Mouse (Mus musculus) thymus, postnatal 36 days (tissue): ENCODE measurements at regions not wholly inside any gene's neighbourhood (a gene's known extent, or its start where the extent isn't known, plus 50 kb on each side); places are given as distances from the start of the nearest gene placed in this dataset.

Experiments
- DNase-seq, 2 experiments: peaks; one replicate each; pipeline ENCODE4 v3.0.0; 2022; ENCODE audit warnings: mixed read lengths in 2 of 2

DNA sequence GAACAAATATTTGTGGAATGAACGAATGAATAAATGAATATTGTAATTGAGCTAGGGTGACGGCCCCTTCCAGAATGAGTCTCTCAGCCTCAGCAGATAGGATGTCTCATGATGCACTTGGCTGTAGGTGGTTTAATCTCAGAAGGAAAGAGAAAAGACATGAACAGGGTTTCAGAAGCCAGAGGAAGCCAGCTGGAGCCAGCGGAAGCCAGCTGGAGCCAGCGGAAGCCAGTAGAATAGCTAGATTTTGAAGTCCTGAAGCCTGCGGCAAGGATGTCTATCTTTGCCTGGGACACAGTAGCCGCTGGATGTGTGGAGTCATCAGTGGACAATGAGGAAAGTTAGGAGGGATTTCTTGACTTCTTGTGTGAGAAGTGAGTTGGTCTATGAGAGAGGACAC lies 188.3 kb upstream of the Ppp2r3a start:
- DNase-seq, result no peak

DNA sequence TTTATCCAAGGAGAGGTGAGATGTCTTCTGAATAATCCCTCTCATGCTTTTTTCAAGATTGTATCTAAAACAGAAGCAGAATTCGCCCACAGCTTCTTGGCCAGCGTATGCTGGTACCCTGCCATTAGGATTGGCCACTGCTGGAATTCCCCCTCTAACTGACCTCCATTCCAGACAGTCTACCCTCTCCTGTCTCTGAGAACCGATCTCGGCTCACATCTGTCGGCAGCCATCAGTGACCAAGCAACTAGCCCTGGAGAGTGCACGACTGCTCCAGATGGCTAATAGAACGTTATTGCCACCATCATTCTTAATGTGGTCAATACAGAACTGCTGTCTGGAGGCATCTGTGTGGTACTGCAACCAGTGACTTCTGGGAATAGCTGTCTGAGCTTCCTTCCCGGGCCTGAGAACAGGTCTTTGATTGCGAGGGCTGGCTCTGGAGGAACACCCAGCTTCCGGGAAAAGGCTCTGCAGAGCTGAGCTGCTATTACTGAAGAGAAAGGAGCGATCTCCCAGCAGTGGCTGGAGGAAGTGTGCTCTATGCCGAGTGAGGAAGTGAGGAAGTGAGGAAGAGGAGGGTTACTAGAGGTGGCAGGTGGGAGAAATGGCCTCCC lies 187.1 kb upstream of the Ppp2r3a start:
- DNase-seq, result no peak

DNA sequence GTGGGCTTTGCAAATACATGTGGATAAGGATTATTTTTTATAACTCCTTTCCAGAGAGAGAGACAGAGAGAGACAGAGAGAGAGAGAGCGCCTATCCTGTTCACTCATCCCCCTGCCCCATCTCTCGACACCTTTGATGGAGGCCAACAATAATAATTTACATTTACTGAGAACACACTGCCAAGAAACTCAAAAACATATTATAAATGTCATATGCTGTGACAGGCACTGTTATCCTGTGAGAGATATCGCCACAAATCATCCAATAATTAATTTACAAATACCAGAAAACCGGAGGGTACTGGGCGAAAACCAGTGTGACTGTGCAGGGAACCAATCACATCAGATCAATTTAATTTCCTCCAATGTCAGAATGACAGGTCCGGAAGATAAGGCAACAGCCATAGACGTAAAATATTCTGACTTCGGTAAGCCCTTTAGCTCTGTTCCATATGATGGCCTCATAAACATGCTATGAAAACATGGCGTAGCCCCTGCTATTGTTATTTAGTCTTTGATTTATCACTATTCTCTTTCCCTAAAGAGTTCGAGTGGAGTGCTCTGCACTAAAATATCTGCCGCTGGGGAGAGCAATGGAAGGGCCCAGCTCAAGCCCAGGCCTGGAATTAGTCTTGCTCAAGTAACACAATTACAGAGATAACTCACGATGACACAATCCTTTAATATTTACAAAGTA lies 173.5 kb upstream of the Ppp2r3a start:
- DNase-seq, result no peak

DNA sequence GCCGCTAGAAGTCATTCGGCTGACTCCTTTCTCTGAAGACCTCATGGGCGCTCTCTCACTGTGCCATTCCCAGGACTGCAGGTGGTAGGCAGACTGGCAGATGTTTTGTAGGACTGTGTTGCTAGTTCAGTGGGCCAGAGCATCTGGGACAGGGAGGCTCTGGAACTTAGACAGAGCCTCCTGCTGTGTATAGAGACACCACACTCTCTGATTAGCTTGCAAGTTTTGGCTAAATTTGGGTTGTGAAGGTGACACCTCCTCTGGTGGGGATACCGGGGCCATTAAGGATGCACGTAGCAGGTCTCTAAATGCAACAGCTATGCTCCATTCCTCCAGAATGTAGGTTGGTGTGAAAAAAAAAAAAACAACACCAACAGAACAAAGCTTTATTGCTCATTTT lies 171.4 kb upstream of the Ppp2r3a start:
- DNase-seq, result no peak

DNA sequence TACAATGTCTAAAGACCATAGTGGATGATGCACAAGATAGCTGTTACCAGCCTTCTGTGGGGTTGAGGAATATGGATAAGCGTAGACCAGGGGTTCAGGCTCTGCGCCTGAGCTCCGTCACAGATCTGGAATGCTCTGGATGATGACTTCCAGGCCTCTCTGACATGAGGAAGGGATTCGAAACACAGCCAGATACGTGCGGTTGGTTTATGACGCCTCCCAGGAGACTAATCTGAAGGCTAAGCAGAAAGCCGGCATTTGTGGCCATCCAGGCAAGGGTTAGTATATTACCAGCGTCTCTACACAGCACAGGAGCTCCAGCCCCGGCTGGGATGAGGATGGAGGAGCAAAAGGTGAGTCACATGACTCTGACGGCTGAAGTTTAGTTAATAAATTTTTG lies 170.4 kb upstream of the Ppp2r3a start:
- DNase-seq, result no peak

DNA sequence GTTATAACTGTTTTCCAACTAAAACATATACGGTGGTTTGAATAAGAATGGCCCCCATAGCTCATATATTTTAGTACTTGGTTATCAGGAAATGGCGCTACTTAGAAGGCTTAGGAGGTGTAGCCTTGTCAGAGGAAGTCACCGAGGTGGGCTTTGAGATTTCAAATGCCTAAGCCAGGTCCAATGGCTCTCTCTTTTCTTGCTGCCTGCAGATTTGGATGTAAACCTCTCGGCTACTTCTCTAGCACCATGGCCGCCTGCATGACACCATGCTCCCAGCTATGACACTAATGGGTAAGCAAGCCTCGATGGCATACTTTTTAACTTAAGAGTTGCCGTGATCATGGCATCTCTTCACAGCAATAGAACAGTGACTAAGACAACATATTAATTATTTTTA lies 169.5 kb upstream of the Ppp2r3a start:
- no peak for DNase-seq

DNA sequence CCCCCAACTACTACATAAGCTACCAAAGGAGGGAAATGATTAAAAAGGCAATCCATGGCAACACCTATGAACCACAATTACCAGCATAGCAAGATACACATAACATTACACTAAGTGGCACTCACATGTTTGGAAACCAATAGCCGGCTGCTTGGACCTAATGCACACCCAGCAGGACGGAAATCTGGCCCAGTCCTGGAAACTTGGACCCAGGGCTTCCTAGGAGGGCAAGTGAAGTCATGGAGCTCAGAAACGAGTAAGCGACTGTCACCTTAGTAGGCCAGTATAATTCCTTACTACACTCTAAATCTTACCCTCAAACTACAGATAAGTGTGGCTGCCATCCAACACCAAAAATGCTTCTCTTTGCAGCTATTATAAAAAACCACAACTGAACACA lies 168.6 kb upstream of the Ppp2r3a start:
- no peak for DNase-seq

DNA sequence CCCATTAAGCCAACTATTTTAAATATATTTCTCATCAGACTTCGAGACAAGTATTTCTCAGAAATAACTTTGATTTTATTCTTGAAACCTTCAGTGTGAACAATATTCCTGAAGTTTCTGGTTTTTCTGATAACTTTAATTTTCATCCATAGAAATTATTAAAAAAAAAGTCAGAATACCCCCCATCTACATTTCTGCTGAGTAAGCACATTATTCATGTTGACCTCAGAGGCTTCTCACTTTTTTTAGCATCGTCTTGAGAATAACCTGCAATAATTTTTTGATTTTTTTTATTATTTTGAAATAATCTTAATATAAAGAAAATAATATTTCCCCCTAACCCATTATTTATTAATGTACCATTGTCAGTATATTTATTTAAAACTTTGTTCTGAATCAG lies 166.1 kb upstream of the Ppp2r3a start:
- no peak for DNase-seq

DNA sequence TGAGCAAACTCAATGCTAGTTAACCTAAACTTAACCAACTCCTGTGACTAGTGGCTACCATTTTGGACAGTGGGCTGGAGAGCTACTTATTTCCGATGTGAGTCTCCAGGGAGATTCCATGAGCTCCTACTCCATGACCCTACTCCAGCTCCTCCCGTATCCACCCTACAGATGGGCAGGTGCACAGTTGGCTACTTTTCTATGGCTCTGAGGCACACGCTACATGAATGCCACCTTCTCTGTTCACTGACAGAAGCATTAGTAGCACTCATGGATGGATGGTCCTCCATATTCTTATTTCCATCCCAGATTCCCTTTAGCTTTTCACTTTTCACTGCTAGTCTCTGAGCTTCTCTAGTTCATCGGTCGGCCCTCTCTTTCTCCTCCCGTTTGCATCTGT lies 164.7 kb upstream of the Ppp2r3a start:
- no peak for DNase-seq

DNA sequence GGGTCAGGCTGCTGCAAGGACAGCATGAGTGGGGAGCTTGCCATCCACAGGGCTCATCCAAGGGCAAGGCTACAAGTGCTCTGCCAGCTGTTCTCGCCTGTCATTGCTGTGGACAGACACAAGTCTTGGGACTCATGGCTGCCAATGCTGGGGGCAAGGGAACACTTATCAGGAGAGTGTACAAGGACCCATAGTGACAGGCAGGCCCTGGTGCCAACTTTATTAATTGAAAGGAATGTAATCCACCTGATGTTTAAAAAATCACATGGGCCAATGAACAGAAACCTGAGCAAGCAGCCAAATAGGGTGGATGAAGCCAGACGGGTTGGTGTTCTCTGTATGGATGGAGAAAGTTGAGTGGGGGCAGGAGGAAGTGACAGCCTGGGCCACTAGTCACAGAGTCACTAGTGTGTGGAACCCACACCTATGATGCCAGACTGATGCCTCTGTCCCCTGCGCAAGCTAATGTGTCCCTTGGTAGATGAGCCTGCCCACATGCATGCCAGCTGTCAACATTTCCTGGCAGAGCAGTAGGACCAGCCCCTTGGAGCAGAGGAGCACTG lies 161.6 kb upstream of the Ppp2r3a start:
- DNase-seq, result no peak

DNA sequence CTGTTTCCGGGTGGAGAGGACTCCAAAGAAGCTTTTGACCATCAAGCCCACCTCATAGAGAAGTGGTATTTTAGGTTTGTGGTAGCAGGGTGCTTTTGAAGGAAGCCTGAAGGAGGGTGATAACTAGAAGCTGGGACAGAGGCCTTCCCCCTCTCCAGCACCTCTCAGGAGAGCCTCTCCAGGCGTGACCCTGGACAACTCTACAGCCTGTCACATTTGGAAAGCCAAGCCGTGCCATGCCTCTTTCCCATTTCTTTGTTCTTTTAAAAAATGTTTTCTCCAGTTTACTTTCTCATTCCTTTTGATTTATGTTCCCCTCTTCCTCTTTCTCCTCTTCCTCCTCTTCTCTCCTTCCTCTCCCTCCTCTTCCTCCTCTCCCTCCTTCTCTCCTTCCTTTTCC lies 160.4 kb upstream of the Ppp2r3a start:
- DNase-seq, result no peak

DNA sequence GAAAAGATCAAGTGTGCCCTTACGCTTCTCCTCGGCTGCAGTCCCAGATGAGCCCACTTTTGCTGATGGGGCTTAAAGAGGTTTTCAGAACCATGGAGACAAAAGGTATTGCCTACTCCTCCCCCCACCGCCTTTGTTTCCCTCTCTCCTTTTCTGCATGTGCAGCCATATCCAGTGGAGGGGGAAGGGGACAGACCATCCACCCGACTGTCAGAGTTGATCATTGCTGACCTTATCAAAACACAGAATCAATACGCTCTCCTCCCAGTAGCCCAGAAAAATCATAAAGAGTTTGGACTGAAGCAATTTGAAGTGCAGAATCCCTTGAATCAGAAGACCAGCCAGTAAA lies 159.9 kb upstream of the Ppp2r3a start:
- DNase-seq, result no peak

DNA sequence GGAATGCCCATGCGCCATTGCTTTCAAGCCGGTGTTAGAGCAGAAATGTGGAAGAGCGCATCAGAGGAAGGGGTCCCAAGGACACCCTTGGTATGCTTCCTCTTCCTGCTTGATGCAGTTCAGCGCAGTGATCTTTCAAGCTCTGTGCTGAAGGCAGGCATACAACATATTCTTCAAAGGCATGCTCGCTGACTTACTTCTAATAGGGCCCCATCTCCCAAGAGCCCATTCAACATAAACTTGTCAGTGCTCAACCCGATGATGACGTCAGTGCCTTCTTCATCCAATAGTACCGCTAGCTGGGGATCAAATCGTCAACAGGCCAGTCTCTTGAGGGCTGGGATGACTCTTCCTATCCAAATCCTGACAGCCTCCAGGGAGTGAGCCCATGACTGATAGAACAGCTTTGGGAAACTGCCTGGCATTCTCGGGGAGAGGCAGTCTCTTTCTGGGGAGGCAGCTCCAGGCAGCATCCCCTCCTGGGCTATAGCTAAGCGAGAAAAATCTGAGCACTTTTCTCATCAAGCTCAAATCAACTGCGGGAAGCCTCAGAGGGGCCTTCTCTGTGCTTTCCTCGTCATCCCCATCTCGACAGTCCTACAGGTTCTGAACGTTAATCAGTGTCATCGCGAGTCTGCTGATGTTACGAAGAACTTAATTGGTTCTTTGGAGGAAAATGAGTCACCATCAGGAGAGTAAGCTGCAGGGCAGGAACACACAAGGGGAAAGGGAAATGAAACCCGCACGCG lies 159.4 kb upstream of the Ppp2r3a start:
- no peak for DNase-seq

DNA sequence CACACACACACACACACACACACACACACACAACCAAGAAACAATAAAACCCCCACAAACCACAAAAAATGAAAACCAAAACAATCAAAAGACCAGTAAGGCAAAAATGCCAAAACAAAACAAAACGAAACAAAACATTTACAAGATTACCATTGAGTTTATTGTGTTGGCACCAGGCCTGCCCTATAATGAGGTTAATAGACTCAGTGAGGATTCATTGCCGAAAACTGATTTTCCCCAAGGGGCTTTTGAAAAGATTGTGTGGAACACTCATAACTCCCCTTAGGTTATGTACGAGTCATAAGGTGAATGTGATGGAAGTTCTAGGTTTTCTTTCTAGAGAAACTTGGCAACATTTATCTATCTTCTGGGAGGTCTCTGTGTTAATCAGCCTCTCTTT lies 158.8 kb upstream of the Ppp2r3a start:
- no peak for DNase-seq

DNA sequence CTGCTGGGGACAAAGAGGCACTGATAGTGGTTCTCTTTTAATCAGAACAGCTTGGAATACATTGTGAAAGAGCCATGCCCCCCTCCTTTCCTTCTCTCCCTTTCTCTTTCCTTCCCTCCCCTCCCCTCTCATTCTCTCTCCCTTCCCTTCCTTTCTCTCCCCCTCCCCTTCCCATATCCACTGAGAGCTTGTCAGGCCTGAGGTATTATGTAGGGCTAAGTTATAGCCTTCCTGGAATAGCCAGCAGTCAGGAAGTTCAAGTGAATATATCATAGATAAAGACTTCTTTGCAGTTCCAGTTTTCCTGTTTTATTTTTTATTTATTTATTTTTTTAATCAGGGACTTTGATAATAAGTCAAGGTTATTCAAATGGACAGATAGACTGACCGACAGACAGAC lies 156.5 kb upstream of the Ppp2r3a start:
- no peak for DNase-seq

DNA sequence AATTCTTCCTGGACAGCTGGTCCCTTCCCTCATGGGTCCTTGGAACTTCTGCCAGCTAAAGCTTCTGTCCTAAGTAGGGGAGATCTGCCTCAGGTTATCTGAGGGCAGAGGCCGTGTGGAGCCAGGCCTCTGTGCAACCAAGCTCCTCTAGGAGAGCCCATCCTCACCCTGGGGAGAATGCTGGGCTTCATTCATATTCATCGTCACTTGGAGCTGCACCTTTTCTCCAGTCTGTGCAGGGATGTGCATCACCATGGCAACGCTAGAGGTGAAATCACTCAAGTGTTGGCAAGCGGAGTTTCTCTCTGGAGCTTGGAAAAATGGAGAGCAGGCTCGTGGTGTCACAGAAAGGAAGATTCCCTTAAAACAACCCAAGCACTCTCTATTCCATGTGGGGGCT lies 155.5 kb upstream of the Ppp2r3a start:
- no peak for DNase-seq

DNA sequence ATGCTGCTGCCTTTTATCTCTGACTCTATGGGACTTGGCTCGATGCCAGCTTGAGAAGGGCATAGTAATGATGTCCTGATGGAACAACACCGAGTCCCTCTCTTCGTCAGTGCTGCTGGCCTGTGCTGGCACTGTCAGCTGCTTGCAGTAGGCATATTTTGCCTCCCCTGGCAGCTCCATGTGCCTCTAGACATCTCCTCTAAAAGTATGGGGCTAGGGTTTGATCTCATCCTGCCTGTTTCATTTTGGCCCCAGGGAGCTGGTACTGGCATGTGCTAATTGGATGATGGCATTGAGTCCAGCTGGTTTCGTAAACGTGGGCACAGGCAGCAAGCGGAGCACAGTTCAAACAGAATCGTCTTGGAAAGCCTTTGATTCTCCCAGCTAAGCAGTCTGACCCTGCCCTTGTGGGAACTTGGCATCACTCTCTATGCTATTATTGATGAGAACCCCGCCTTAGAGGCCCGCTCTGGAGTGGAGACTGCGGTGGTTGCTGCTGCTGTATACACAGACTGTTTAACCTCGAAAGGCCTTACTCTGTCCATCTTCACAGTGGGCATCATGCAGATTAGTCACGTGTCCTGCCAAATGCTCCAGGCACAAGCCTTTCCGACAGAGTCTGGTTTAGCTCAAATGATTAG lies 153.0 kb upstream of the Ppp2r3a start:
- no peak for DNase-seq

DNA sequence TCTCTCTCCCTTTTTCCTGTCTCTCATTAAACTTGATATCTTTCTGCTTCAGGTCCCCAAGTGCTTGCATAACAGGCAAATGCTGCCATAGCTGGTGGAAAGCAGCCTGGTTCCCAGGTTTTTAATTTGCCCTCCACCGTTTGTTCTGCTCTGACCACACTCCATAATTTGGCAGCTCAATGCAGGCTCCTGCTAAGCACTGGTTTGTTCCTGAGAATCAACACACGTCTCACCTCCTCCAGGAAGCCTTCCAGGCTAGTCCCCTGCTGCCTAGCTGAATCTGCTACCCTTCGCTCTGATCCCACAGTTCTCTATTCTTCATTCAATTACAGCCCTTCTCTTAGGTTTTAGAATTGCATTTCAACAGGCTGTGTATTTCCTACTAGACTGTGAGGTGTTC lies 152.4 kb upstream of the Ppp2r3a start:
- DNase-seq, result no peak

DNA sequence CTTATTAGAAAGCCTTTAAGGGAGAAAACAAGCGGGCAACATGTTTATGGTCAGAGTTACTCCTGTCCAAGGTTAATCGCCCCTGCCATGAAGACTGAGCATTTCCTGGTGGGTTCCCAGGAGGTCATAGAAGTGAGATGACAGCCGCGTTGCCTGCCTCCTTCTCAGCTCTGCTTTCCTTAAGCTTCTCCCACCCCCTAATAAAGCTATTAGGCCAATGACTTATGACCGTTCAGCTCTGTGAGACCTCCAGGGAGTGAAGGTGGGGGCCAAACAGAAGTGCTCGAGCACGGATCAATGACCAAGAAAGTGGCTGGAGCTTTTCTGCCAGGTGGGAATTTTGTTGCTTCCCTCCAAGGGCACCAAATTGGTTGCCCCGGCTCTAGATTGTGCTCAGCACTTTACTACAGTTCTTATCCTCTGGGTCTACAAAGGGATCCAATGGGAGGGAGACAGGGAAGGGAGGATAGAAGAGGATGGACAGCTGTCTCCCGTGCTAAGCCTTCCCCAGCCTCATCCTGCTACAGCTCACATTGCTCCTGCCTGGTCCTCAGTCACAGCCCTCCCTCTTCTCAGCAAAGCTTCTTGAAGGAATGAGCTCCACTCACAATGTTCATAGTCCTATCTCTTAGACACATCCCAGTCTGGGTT lies 151.1 kb upstream of the Ppp2r3a start:
- no peak for DNase-seq

DNA sequence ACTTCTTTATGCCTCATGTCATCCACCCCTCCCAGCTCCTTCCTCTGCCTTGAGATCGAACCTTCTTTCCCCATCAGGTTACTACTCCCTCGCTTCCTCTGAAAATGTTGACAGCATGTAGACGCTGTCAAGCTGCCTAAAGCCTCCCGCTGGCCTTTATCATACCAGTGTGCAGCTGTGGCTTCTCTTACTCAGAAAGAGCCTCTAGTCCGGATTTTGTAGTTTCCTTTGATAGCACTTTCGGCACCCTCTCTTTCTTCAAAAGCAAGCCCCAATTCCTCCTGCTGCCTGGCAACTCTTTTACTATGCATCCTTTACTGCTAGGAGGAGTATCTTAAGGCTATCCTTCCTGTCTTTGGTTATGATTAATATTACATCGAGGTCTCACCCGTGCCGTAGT lies 149.8 kb upstream of the Ppp2r3a start:
- no peak for DNase-seq

DNA sequence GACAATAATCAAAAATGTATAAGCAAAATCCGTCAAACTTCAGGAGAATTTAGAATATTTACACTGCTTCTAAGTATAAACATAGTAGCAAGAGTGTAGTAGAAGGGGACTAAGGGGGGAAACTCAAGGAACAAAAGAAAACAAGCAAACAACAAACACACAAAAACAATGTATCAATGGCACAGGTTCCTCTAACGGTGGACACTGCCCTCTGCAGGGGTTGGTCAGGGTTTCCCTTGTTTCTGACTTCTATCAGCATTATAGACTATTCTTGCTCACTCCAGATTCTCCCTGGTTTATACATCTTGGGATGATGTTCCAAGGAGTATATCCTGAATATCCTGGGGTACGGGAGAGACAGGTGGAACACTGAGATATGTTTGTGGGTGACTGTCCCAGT lies 147.3 kb upstream of the Ppp2r3a start:
- no peak for DNase-seq

DNA sequence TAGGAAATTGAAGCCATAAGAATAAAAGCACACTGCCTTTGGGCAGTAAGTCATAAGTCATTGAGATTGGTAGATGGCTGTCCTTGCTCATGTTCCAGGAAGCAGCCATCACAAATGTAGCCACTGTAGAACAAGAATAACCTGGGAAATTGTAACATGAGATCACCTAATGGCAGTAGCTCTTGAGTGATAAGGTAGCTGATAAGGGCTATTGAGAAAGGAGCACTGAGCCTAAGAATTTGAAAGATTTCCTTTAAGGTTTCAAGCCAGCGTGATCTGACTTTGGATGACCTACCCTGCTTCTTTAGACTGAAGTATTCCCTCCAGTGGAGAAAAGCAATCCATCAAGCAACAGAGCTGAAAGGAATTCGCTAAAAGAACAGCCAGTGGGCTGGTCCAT lies 117.8 kb upstream of the Ppp2r3a start:
- no peak for DNase-seq

DNA sequence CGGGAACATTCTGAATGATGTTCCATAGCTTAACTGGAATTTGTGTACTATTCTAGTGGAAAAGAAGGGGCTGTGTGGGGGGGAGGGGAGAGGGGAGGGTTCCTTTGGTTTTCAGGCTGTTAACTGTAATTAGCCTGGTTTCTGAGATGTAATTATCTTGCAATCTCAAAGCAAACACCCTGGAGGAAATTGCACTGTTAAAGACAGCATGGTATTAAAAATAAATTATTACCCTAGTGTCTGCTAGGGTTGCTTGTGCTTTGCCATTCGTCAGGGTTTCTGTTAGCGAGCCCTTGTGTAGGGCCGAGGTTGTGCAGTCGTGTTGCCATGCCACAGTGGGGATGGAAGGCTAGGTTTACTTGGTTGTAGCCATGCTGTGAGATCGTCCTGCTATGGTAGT lies 105.0 kb upstream of the Ppp2r3a start:
- no peak for DNase-seq
